Mouse (Mus musculus) limb, embryonic 13.5 days (tissue): ENCODE data around the gene Zfp663. TPM values are rescaled to one million over a fixed set of nuclear protein-coding genes. Genes with fewer than 3 reads are reported as not detected.

ENCODE experiments used
- ATAC-seq: fragments of 200-750 bp; cut with Nextera tagmentation; 2 replicates; pipeline ENCODE4 v1.8.0; 2017; ENCODE audit warnings: low read depth, moderate number of reproducible peaks, moderate TSS enrichment; ENCODE audit not compliant: low FRiP score
- H3K27ac ChIP-seq: fragments of 300-500 bp; sonication (generic); 2 replicates; pipeline ENCODE4 v1.5.1; 2015; ENCODE audit warnings: inconsistent platforms, mild to moderate bottlenecking, moderate library complexity
- H3K27me3 ChIP-seq: fragments of 300-500 bp; sonication (generic); 2 replicates; pipeline ENCODE4 v1.6.1; 2015; ENCODE audit warnings: mild to moderate bottlenecking, inconsistent platforms
- H3K36me3 ChIP-seq: fragments of 300-500 bp; sonication (generic); 2 replicates; pipeline ENCODE4 v1.6.1; 2015; ENCODE audit warnings: inconsistent platforms, mild to moderate bottlenecking, moderate library complexity
- H3K4me1 ChIP-seq: fragments of 300-500 bp; sonication (generic); 2 replicates; pipeline ENCODE4 v1.6.1; 2015; ENCODE audit warnings: inconsistent platforms
- H3K4me2 ChIP-seq: fragments of 300-500 bp; sonication (generic); replicated peaks from 2 replicates; pipeline ENCODE4 v1.6.1; 2015; ENCODE audit warnings: inconsistent platforms, mild to moderate bottlenecking, moderate library complexity
- H3K4me3 ChIP-seq: fragments of 300-500 bp; sonication (generic); 2 replicates; pipeline ENCODE4 v1.5.1; 2015; ENCODE audit warnings: moderate library complexity, mild to moderate bottlenecking, inconsistent platforms
- H3K9ac ChIP-seq: fragments of 300-500 bp; sonication (generic); 2 replicates; pipeline ENCODE4 v1.6.1; 2015; ENCODE audit warnings: mild to moderate bottlenecking, inconsistent platforms
- H3K9me3 ChIP-seq: fragments of 300-500 bp; sonication (generic); 2 replicates; pipeline ENCODE4 v1.6.1; 2016; ENCODE audit warnings: inconsistent platforms
- WGBS: fragments of 180-500 bp; shearing (Covaris S2); methylation state at CpG from one replicate; pipeline ENCODE4 v1.1.7; 2015; 5-methylcytosine and 5-hydroxymethylcytosine counted together
- polyA plus RNA-seq: library from polyadenylated mRNA; unstranded; fragments of >200 nt; fragmentation: Nextera tagmentation; extraction: Ambion mirVana; gene quantifications from 2 replicates; pipeline ENCODE4 v1.2.1, GENCODE M21; 2015

Gene Zfp663
- polyA plus RNA-seq, 1 experiment from 2014 or later = 0.75 TPM

DNA sequence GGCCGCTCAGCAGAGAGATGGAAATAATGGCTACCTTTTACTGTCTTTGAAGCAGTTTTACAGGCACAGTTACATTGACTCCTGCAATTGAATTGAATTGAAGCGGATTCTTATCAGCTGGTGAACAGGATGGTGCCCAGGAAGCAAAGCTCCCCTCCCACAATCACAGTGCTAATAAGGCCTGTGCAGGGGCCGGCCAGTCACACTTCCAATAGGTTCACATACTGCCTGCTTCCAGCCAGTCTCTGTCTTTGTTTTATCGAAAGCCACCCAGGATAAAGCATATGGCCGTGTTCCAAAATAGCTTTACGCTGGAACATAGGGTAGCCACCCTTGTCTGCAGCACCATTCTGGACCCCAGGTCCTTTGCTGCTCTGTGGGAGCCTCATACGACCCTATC lies 41.1 kb downstream of the Zfp663 start:
- H3K9me3 ChIP-seq = peaks cover 3% of the 10 kb centered on the region; the same call in 1 of the 2 replicates
- peak overlapping the region; percentile 94 for H3K4me2 ChIP-seq
- 0 out of 2 replicates have a peak, but pooled peaks cover 3% of the 10 kb centered on the region for H3K36me3 ChIP-seq
- H3K27me3 ChIP-seq = peaks cover 8% of the 10 kb centered on the region; the same call in 1 of the 2 replicates
- peak overlapping the region; percentile 94 for H3K4me3 ChIP-seq
- peak overlapping the region; percentile 71 for H3K9ac ChIP-seq
- no peak for ATAC-seq
- no peak overlapping the region for H3K27ac ChIP-seq
- 43% methylated on average over 7 of the region's 7 CpGs for WGBS
- peaks cover 32% of the 10 kb centered on the region for H3K4me1 ChIP-seq

DNA sequence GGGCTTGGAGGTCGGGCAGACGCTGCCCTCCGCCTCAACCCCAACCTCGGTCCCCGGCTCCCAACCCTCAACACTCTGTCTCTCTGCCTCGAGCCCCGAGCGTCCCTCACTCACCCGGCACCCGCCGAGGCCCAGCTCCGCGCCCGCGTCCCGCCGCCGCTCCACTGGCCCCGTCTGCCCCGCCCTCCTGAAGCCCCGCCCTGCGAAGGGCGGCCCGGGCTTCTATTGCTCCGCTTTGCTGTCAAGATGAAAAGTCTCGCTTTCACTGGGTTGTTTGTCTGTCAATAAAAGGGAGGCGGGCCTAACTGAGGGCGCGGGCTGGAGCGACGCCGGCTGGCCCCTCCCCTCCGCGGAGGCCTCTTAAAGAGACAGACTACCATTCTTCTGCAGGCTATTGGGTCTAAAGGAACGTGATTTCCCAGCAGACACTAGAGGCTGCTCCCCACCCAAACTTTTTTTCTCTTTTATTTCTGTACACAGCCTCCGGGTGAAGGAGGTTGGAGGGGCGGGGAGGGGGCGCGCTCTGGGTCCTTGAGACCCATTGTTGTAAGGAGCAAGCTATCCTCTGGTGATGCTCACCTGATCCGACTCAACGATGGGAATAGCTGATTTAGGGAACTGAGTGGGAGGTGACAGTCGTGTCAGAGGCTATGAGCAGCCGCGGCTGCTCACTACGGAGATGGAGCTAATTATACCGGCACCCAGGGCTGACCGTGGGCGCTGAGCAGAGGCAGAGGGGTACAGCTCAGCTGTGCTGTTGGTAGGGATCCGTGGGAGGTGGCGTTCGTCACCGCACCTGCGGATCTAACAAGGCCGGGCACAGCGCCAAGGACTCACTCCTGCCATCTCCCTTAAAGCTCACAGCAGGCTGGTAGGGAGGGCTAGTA lies 42.0 kb downstream of the Zfp663 start, which contains the start of gene Elmo2:
Elmo2 (minus strand) TSS at position 176 of the 887 bp plus-strand sequence.
- Histone ChIP-seq H3K27ac (peak within 1 kb of the TSS; percentile 67), H3K4me2 (peak within 1 kb of the TSS; percentile 94), H3K4me1 (peaks cover 35% of the 10 kb centered on the region), H3K27me3 (0 out of 2 replicates have a peak, but pooled peaks cover 8% of the 10 kb centered on the region), H3K36me3 (0 out of 2 replicates have a peak, but pooled peaks cover 3% of the 10 kb centered on the region), H3K9ac (peak within 1 kb of the TSS; percentile 94), H3K9me3 (peaks cover 3% of the 10 kb centered on the region; the same call in 1 of the 2 replicates), H3K4me3 (peak within 1 kb of the TSS; percentile 94)
- under 1% methylated on average over 55 of the region's 55 CpGs for WGBS
- peak; percentile 100 for ATAC-seq

DNA sequence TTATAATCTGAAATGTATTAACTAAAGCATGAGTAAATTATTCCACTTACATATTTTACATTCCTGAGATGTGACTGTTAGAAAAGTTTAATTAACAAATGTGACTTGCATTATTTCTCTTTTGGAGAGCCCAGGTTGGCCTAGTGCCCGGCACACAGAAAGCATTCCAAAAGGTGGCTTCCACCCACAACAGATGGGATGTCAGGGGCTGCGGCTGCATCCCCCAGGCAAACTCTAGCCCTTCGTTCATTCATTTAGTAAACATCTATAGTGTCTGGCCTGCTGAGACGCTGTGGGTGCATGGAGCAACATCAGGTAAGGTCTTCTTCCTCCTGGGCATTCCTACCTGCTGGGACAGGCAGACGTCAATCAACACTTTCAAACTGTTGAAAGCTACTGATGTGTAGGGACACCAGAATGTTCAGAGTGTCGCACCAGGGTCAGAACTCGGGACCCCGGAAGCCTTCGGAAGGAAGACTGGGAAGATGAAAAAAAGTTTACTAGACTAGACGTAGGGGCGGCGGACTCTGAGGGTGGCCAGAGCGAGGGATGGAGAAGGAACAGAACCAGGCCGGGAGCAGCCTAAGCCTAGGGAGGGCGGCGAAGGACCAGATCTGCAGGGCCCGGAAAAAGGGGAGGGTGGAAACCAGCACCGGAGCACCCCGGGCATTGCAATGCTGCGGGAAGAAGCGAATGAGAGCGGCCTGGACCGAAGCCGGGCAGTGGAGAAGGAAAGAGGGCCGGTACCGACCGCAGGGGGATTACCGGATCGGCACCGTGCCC lies 42.8 kb downstream of the Zfp663 start:
- H3K9ac ChIP-seq = peak overlapping the region; percentile 94
- 0 out of 2 replicates have a peak, but pooled peaks cover 3% of the 10 kb centered on the region for H3K36me3 ChIP-seq
- H3K9me3 ChIP-seq = no peaks in the 10 kb centered on the region
- peak overlapping the region; percentile 94 for H3K4me2 ChIP-seq
- peak overlapping the region; percentile 67 for H3K27ac ChIP-seq
- peaks cover 43% of the 10 kb centered on the region for H3K4me1 ChIP-seq
- H3K27me3 ChIP-seq = 0 out of 2 replicates have a peak, but pooled peaks cover 8% of the 10 kb centered on the region
- peak; percentile 44 for ATAC-seq
- under 1% methylated on average over 30 of the region's 30 CpGs for WGBS
- peak overlapping the region; percentile 94 for H3K4me3 ChIP-seq

DNA sequence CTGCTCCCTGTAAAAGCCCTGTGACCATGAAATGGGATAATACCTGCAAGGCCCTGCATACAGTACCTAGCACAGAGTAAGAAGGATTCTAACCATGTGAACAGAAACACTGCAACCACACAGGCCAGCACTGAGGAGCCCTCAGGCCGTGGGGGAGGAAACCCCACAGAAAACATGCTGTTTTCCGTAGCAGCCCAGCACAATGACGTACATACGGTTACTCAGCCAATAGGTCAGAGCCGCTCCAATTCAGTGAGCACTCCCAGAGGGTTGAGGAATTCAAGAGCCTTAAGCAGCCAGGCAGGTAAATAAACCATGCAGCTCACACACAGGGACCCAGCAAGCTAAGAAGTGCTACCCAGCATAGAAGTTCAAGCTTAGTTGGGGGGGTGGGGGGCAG lies 44.6 kb downstream of the Zfp663 start:
- H3K9ac ChIP-seq = peak overlapping the region; percentile 5; the same call in 1 of the 2 replicates

DNA sequence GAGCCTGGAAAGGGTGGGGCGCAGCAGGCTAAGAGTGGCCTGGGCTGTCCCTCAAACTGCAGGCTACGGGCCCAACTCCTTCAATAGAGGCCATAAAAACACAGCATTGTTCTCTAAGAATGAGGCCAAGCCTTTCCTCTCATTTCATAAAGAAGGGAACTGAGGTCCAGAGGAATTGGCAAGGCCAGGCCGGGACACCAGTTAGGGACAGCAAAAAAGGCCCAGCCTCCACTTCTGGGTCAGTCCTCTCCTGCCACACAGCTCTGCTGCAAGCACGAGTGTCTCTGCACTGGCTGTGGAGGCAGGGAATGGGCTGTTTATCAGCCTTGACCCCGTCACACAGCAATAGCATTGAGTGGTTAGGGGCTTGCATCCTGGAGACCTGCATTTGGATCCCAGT lies 45.0 kb downstream of the Zfp663 start:
- Histone ChIP-seq H3K9me3 (no peaks in the 10 kb centered on the region), H3K4me3 (no peak overlapping the region), H3K4me1 (peaks cover 60% of the 10 kb centered on the region), H3K27me3 (no peaks in the 10 kb centered on the region), H3K4me2 (no peak overlapping the region), H3K27ac (no peak overlapping the region), H3K9ac (peak overlapping the region; percentile 5; the same call in 1 of the 2 replicates), H3K36me3 (0 out of 2 replicates have a peak, but pooled peaks cover 3% of the 10 kb centered on the region)
- no peak for ATAC-seq
- 79% methylated on average over 5 of the region's 5 CpGs for WGBS

More for the DNA sequence above, 44.6 kb downstream of the Zfp663 start:
- Histone ChIP-seq H3K27ac (no peak overlapping the region), H3K9me3 (no peaks in the 10 kb centered on the region), H3K4me3 (no peak overlapping the region), H3K4me1 (peaks cover 55% of the 10 kb centered on the region), H3K4me2 (peak overlapping the region; percentile 94; the same call in 1 of the 2 replicates), H3K27me3 (0 out of 2 replicates have a peak, but pooled peaks cover 4% of the 10 kb centered on the region), H3K36me3 (0 out of 2 replicates have a peak, but pooled peaks cover 3% of the 10 kb centered on the region)
- ATAC-seq = no peak
- 63% methylated on average over 5 of the region's 5 CpGs for WGBS

DNA sequence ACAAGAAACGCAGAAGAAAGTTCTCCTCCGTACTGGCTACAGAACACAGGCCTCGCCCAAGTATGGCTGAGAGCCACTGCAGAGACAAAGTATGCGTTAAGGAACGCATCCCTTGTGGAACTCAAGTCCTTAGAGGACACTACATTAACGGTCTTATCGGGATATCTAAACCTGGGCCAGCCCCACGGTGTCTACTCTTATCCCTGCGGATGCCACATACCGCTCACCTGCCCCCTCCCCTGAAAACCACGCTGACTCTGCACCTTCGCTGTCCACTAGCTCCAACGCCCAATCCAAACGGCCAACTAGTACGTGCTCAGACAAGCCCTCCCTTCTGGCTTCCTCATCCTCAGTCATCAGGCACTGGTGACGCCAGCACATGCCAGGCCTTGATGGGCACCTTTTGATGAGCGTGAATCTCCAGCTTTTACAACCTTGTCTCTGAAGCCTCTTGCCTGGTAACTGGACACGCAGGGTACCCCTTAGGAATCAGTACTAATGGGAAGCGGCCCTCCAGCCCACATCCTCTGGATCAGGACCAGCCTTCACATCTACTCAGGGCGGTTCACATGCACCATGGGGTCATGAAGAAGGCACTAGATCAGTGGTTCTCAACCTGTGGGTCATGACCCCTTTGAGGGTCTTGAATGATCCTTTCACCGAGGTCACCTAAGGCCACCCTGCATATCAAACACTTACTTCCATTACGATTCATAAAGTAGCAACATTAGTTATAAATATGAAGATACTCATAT lies 46.4 kb downstream of the Zfp663 start:
- 88% methylated on average over 22 of the region's 22 CpGs for WGBS
- peaks cover 69% of the 10 kb centered on the region for H3K4me1 ChIP-seq

DNA sequence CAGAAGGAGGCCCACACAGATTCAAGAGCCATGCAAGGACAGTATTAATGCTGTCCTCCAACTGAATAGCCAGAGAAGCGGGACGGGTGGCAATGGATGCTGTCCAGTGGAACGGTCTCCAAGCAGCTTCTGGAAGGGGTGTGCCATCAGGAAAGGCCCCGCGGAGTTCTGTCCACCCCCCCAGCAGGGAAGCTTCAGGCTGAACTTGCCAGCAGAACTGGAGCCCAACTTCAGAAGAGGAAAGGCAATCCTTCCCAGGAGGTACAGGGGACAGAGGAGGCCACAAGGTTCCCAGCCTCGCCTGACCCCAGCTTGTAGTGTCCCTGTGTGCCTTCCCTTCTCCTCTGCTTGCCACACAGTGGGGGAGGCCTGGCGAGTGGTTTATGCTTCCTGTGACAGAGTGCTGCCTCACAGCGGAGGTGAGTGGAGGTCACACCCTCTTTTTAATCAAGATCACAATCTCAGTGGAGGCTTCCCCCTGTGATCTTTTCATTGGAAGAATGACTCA lies 47.1 kb downstream of the Zfp663 start:
- Histone ChIP-seq H3K9ac (peak overlapping the region; percentile 48), H3K9me3 (no peaks in the 10 kb centered on the region), H3K27me3 (no peaks in the 10 kb centered on the region), H3K36me3 (peaks cover 3% of the 10 kb centered on the region; the same call in 1 of the 2 replicates), H3K4me1 (peaks cover 72% of the 10 kb centered on the region), H3K4me2 (no peak overlapping the region), H3K4me3 (no peak overlapping the region), H3K27ac (peak overlapping the region; percentile 39; the same call in 1 of the 2 replicates)
- ATAC-seq = no peak
- 60% methylated on average over 8 of the region's 8 CpGs for WGBS

More for the DNA sequence above, 46.4 kb downstream of the Zfp663 start:
- Histone ChIP-seq H3K9me3 (no peaks in the 10 kb centered on the region), H3K27me3 (no peaks in the 10 kb centered on the region), H3K4me3 (no peak overlapping the region), H3K4me2 (no peak overlapping the region), H3K36me3 (0 out of 2 replicates have a peak, but pooled peaks cover 3% of the 10 kb centered on the region), H3K9ac (no peak overlapping the region; the same call in 1 of the 2 replicates), H3K27ac (no peak overlapping the region)
- ATAC-seq = no peak

DNA sequence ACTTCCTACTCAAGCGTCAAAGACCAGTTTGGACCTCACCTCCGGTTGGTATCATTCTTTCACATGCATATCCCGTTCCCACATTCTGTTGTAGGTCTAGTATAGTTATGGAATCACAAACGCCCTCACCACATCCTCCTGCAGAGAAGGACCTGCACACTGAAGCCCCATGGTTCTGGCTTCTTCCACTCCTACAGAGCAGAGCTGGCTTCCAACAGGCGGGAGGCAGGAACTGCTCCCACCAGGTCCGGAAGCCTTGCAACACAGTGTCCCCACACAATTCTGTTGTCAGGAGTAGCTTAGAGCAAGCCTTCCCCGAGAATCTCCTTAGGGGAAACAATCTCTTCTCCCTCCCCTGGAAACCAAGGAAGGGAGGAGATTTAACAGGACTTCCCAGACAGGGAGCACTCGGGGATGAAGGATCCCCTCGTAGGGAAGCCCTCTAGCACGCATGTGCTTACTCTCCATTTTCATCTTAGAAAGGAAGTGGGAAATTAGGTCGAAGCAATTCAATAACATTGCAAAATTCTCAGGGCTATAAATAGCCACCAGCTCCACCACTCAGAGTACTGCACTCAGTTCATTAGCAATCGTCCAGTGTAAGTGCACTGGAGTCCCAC lies 47.9 kb downstream of the Zfp663 start:
- Histone ChIP-seq H3K27ac (no peak overlapping the region), H3K9ac (no peak overlapping the region), H3K4me1 (peaks cover 72% of the 10 kb centered on the region), H3K4me3 (no peak overlapping the region), H3K36me3 (peaks cover 11% of the 10 kb centered on the region), H3K27me3 (no peaks in the 10 kb centered on the region), H3K4me2 (0 out of 2 replicates have a peak overlapping the region, but pooled peaks have one; percentile 3), H3K9me3 (no peaks in the 10 kb centered on the region)
- WGBS = 65% methylated on average over 12 of the region's 12 CpGs
- ATAC-seq = no peak

DNA sequence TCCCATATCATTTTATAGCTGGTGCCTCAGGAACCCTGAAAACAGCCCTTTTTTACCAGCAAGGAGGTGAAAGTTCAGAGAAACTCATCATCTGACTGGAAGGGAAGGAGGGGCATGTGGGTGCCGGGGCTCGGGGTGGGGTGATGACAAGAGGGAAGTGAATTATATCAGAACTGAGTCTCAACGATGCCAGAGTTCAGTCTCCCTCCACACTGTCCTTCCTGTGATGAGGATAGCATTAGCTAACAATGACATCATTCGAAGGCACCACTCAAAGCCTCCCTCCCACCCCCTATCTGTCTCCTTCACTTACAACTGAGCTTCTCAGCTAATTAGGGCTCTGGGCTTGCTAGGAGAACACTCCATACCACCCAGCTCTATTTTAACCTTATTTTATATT lies 49.0 kb downstream of the Zfp663 start:
- no peaks in the 10 kb centered on the region for H3K9me3 ChIP-seq
- whole genome bisulfite sequencing = 62% methylated on average over 4 of the region's 4 CpGs
- no peaks in the 10 kb centered on the region for H3K27me3 ChIP-seq
- H3K4me3 ChIP-seq = no peak overlapping the region
- no peak overlapping the region for H3K4me2 ChIP-seq
- no peak overlapping the region for H3K9ac ChIP-seq
- ATAC-seq = no peak
- H3K4me1 ChIP-seq = peaks cover 61% of the 10 kb centered on the region
- H3K27ac ChIP-seq = no peak overlapping the region
- peaks cover 22% of the 10 kb centered on the region for H3K36me3 ChIP-seq

DNA sequence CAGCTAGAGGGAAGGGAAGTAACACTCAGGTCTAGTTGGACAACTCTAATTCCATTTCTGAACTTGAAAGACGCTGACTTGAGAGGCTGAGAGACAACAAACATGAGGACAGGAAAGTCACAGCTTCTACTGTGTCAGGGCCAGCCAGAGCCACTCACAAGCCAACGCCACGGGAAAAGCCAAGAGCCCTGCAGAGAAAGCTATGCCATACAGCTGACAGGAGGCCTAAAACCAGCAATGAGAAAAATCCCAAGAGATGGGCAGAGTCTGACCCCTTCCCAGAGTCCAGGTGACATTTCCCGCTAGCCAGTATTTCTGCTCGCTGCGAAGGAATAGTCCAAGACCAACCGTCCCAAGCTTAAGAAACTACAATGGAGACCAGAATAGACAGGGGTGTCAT lies 49.6 kb downstream of the Zfp663 start:
- Histone ChIP-seq H3K4me2 (no peak overlapping the region), H3K4me3 (no peak overlapping the region), H3K9me3 (no peaks in the 10 kb centered on the region), H3K4me1 (peaks cover 55% of the 10 kb centered on the region), H3K9ac (no peak overlapping the region), H3K36me3 (peaks cover 28% of the 10 kb centered on the region), H3K27ac (no peak overlapping the region), H3K27me3 (no peaks in the 10 kb centered on the region)
- 83% methylated on average over 7 of the region's 7 CpGs for WGBS
- no peak for ATAC-seq
